Mouse (Mus musculus) ovary, postnatal 14 days (tissue): Measurements from ENCODE around the gene Glmp.
"Not testable (repeated sequence)": the region's sequence is repeated elsewhere in the genome, so short reads cannot be mapped to it uniquely, and the experiment has no call there.

ENCODE experiments used
- DNase-seq: peaks from one replicate; pipeline ENCODE4 v3.0.0; 2022; ENCODE audit warnings: low spot score

The Glmp gene

GRCm38 (mm10) chr3:88336058-88337013 lies 11.5 kb downstream of the Glmp start, which contains the start of the genes Tmem79 and Smg5:
Gene Tmem79, minus strand, starts transcription at chr3:88336148.
Gene Smg5, plus strand, starts transcription at chr3:88336260.
- DNase-seq = peak; percentile 95

- DNase-seq = no peak
These were observed 12.7 kb downstream of the Glmp start for GRCm38 (mm10) chr3:88337367-88338020.

- DNase-seq = no peak
These were observed 13.5 kb downstream of the Glmp start for GRCm38 (mm10) chr3:88338316-88338715.

GRCm38 (mm10) chr3:88339006-88339405 lies 14.2 kb downstream of the Glmp start:
- no peak for DNase-seq

- no peak for DNase-seq
These were observed 25.9 kb downstream of the Glmp start for GRCm38 (mm10) chr3:88350732-88351131.

- DNase-seq = no peak
These were observed 28.1 kb downstream of the Glmp start for GRCm38 (mm10) chr3:88352907-88353306.

GRCm38 (mm10) chr3:88354396-88355165 lies 29.8 kb downstream of the Glmp start:
- DNase-seq = no peak

GRCm38 (mm10) chr3:88359584-88359983 lies 34.8 kb downstream of the Glmp start:
- no peak for DNase-seq

GRCm38 (mm10) chr3:88359989-88360388 lies 35.2 kb downstream of the Glmp start:
- DNase-seq = no peak

- no peak for DNase-seq
These were observed 36.3 kb downstream of the Glmp start for GRCm38 (mm10) chr3:88361096-88361495.

- no peak for DNase-seq
These were observed 36.9 kb downstream of the Glmp start for GRCm38 (mm10) chr3:88361612-88362313.

GRCm38 (mm10) chr3:88363700-88364099 lies 38.9 kb downstream of the Glmp start:
- no peak for DNase-seq

- DNase-seq = peak; percentile 82
These were observed 39.5 kb downstream of the Glmp start, which contains the start of gene Paqr6 for GRCm38 (mm10) chr3:88364337-88364736. Gene Paqr6, plus strand, starts transcription at chr3:88364584.

GRCm38 (mm10) chr3:88365705-88366361 lies 41.0 kb downstream of the Glmp start:
- DNase-seq = no peak

GRCm38 (mm10) chr3:88366830-88367428 lies 42.1 kb downstream of the Glmp start:
- DNase-seq = not testable (repeated sequence)

GRCm38 (mm10) chr3:88367517-88367916 lies 42.7 kb downstream of the Glmp start:
- DNase-seq = not testable (repeated sequence)

- not testable (repeated sequence) for DNase-seq
These were observed 43.7 kb downstream of the Glmp start for GRCm38 (mm10) chr3:88368511-88368910.

- not testable (repeated sequence) for DNase-seq
These were observed 47.8 kb downstream of the Glmp start, which contains the start of gene Bglap3 for GRCm38 (mm10) chr3:88372643-88373042. Gene Bglap3, minus strand, starts transcription at chr3:88372743.

- not testable (repeated sequence) for DNase-seq
These were observed 51.2 kb downstream of the Glmp start for GRCm38 (mm10) chr3:88375750-88376626.
